Mouse (Mus musculus): ENCODE results near the gene Zbtb8os. TPM values are rescaled to one million over a fixed set of nuclear protein-coding genes. Genes with fewer than 3 reads are reported as not detected.

The Zbtb8os gene
- total RNA-seq, 2 experiments from 2014 or later = 26.6 to 52.6 TPM

DNA sequence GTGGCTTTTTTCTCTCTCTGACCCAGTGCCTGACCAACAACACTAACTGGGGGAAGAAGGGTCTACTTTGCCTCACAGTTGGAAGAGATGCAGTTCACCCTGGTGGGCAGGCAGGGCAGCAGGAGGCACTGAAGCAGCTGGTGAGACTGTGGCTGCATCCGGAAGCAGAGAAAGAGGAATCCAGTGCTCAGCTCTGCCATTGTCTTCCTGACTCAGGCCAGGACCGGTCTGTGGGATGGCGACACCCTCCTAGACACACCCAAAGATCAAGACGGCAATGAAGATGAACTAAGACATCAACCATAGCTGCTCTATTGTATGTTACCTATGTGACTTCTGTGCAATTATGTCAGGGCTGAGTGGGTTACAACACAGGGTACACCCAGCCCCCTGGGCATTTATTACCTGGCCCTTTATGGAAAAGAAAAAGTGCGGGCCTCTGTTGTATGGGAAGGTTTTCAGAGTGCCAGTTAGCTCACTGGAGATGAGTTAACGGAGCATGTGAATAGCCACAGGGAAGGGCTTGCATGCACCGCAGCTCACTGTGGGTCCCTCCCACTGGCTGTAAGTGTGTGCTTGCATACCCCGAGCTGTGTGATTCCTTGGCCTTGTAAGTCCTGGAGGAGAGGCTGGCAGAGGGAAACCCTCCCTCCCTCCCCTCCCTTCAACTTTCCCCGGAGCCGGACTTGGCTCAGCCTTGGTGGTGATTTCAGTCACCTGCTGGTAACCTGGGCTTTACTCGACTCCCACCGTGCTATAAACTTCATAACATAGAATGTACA, 58.8 kb downstream of the Zbtb8os start:
- no peak for ATAC-seq (replicated peaks; ENCODE audit: low FRiP score, low TSS enrichment, poor library complexity, severe bottlenecking)

DNA sequence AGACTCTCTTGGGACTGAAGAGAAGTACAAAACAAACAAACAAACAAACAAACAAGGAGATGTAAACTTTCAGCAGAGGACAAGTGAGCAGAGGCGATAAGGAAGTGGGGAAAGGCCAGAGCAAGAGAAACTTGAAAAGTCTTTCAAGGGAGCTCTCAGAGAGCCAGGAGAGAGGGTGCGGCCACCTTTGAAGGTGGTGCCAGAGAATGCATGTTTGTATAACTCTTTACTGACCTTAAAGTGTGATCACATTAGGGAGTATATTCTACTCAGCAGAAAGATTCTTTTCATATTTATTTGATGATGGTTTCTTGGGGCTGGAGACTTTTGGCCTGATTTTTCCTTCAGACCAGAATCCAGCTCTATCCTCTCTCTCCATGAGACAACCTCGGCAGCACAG, 61.5 kb downstream of the Zbtb8os start:
- ATAC-seq (replicated peaks; ENCODE audit: low FRiP score, low TSS enrichment, poor library complexity, severe bottlenecking) = no peak

DNA sequence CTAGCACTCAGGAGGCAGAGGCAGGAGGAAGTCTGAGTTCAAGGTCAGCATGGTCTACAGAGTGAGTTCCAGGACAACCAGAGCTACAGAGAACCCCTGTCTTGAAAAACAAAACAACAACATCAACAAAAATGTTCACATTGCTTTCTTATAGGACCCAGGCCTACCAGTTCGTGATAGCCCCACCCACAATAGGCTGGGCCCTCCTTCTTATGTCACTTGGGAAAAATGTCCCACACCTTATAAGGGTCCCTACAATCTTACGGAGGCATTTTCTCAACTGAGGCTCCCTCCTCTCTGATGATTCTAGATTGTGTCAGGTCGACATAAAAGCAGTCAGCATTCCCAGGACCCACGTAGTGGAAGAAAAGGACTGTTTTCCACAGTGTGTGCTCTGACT, 64.3 kb downstream of the Zbtb8os start:
- ATAC-seq (replicated peaks; ENCODE audit: low FRiP score, low TSS enrichment, poor library complexity, severe bottlenecking) = no peak

Other genes starting within 250 kb of the Zbtb8os start
- gene Tmem54, start 230.1 kb upstream of the Zbtb8os start, total RNA-seq (2014; fragmentation: Nextera tagmentation) = not detected in 2 replicates
- gene Tmem54, start 230.1 kb upstream of the Zbtb8os start, total RNA-seq (2017) = not detected in 2 replicates
- gene Hpca, start 213.7 kb upstream of the Zbtb8os start, total RNA-seq (2014; fragmentation: Nextera tagmentation) = not detected in 2 replicates
- not detected in 2 replicates for gene Hpca, start 213.7 kb upstream of the Zbtb8os start, total RNA-seq (2017)
- not detected in 2 replicates for gene Fndc5, start 198.7 kb upstream of the Zbtb8os start, total RNA-seq (2014; fragmentation: Nextera tagmentation)
- gene Fndc5, start 198.7 kb upstream of the Zbtb8os start, total RNA-seq (2017) = 0.65 and 0.75 TPM in 2 replicates
- gene S100pbp, start 146.0 kb upstream of the Zbtb8os start, total RNA-seq (2014; fragmentation: Nextera tagmentation) = 33.7 and 36.6 TPM in 2 replicates
- gene S100pbp, start 146.0 kb upstream of the Zbtb8os start, total RNA-seq (2017) = 9.9 and 26.8 TPM in 2 replicates
- gene Yars, start 145.9 kb upstream of the Zbtb8os start, total RNA-seq (2014; fragmentation: Nextera tagmentation) = 54.8 and 56.6 TPM in 2 replicates
- 45.5 and 46.2 TPM in 2 replicates for gene Yars, start 145.9 kb upstream of the Zbtb8os start, total RNA-seq (2017)
- 0.20 and 0.45 TPM in 2 replicates for gene C77080, start 74.3 kb upstream of the Zbtb8os start, total RNA-seq (2014; fragmentation: Nextera tagmentation)
- 0.11 TPM in 1 of 2 replicates, not detected in the other for gene C77080, start 74.3 kb upstream of the Zbtb8os start, total RNA-seq (2017)
- gene Sync, start 48.1 kb upstream of the Zbtb8os start, total RNA-seq (2014; fragmentation: Nextera tagmentation) = not detected in 2 replicates
- not detected in 2 replicates for gene Sync, start 48.1 kb upstream of the Zbtb8os start, total RNA-seq (2017)
- gene Rbbp4, start 325 bp upstream of the Zbtb8os start, total RNA-seq (2014; fragmentation: Nextera tagmentation) = 128 and 189 TPM in 2 replicates
- gene Rbbp4, start 325 bp upstream of the Zbtb8os start, total RNA-seq (2017) = 92.8 and 105 TPM in 2 replicates
- gene Zbtb8a, start 42.4 kb downstream of the Zbtb8os start, total RNA-seq (2014; fragmentation: Nextera tagmentation) = 4.4 and 6.9 TPM in 2 replicates
- gene Zbtb8a, start 42.4 kb downstream of the Zbtb8os start, total RNA-seq (2017) = 13.3 and 22.2 TPM in 2 replicates
- not detected in 2 replicates for gene Zbtb8b, start 105.2 kb downstream of the Zbtb8os start, total RNA-seq (2014; fragmentation: Nextera tagmentation)
- 0.05 TPM in 1 of 2 replicates, not detected in the other for gene Zbtb8b, start 105.2 kb downstream of the Zbtb8os start, total RNA-seq (2017)
- gene Bsdc1, start 125.9 kb downstream of the Zbtb8os start, total RNA-seq (2014; fragmentation: Nextera tagmentation) = 36.1 and 36.3 TPM in 2 replicates
- gene Bsdc1, start 125.9 kb downstream of the Zbtb8os start, total RNA-seq (2017) = 31.3 and 52.3 TPM in 2 replicates
- gene Tssk3, start 155.3 kb downstream of the Zbtb8os start, total RNA-seq (2014; fragmentation: Nextera tagmentation) = not detected in 2 replicates
- gene Tssk3, start 155.3 kb downstream of the Zbtb8os start, total RNA-seq (2017) = not detected in 2 replicates
- not detected in 2 replicates for gene Fam229a, start 155.5 kb downstream of the Zbtb8os start, total RNA-seq (2014; fragmentation: Nextera tagmentation)
- not detected in 2 replicates for gene Fam229a, start 155.5 kb downstream of the Zbtb8os start, total RNA-seq (2017)
- gene Marcksl1, start 177.9 kb downstream of the Zbtb8os start, total RNA-seq (2014; fragmentation: Nextera tagmentation) = 29.9 and 30.4 TPM in 2 replicates
- gene Marcksl1, start 177.9 kb downstream of the Zbtb8os start, total RNA-seq (2017) = 41.4 and 48.3 TPM in 2 replicates
- gene Hdac1, start 207.0 kb downstream of the Zbtb8os start, total RNA-seq (2014; fragmentation: Nextera tagmentation) = 136 and 147 TPM in 2 replicates
- gene Hdac1, start 207.0 kb downstream of the Zbtb8os start, total RNA-seq (2017) = 72.7 and 76.2 TPM in 2 replicates
- 12.7 and 12.8 TPM in 2 replicates for gene Lck, start 237.9 kb downstream of the Zbtb8os start, total RNA-seq (2014; fragmentation: Nextera tagmentation)
- 3.7 and 11.6 TPM in 2 replicates for gene Lck, start 237.9 kb downstream of the Zbtb8os start, total RNA-seq (2017)
- not detected in 2 replicates for gene Fam167b, start 242.9 kb downstream of the Zbtb8os start, total RNA-seq (2014; fragmentation: Nextera tagmentation)
- gene Fam167b, start 242.9 kb downstream of the Zbtb8os start, total RNA-seq (2017) = not detected in 2 replicates

All from megakaryocyte-erythroid progenitor cell, adult 5-6 weeks (primary cell).